Mouse (Mus musculus) neural tube, embryonic 11.5 days (tissue): ENCODE data around the gene Ddx39. TPM values are rescaled to one million over a fixed set of nuclear protein-coding genes. Genes with fewer than 3 reads are reported as not detected.
A peak's percentile ranks its signal among the peaks of the same experiment; 100 is the strongest.

Experiments
- ATAC-seq: fragments of 200-750 bp; cut with Nextera tagmentation; 2 replicates; pipeline ENCODE4 v1.8.0; 2017; ENCODE audit warnings: moderate number of reproducible peaks, mild to moderate bottlenecking, moderate TSS enrichment, moderate library complexity; ENCODE audit not compliant: insufficient read depth, low FRiP score, low TSS enrichment
- DNase-seq: peaks from one replicate; pipeline ENCODE4 v3.0.0-alpha.2; 2015; ENCODE audit warnings: low spot score
- H3K27ac ChIP-seq: fragments of 300-500 bp; sonication (generic); 2 replicates; pipeline ENCODE4 v1.5.1; 2014; ENCODE audit warnings: low read depth, mild to moderate bottlenecking, low read length
- H3K27me3 ChIP-seq: fragments of 300-500 bp; sonication (generic); 2 replicates; pipeline ENCODE4 v1.6.1; 2014; ENCODE audit warnings: mild to moderate bottlenecking, low read length, mixed read lengths; ENCODE audit not compliant: control insufficient read depth, insufficient read depth
- H3K36me3 ChIP-seq: fragments of 300-500 bp; sonication (generic); 2 replicates; pipeline ENCODE4 v1.6.1; 2014; ENCODE audit warnings: mild to moderate bottlenecking, low read length, moderate library complexity, mixed read lengths; ENCODE audit not compliant: control insufficient read depth, insufficient read depth
- H3K4me1 ChIP-seq: fragments of 300-500 bp; sonication (generic); 2 replicates; pipeline ENCODE4 v1.6.1; 2014; ENCODE audit warnings: low read length, mixed read lengths; ENCODE audit not compliant: control insufficient read depth, insufficient read depth
- H3K4me2 ChIP-seq: fragments of 300-500 bp; sonication (generic); 2 replicates; pipeline ENCODE4 v1.6.1; 2014; ENCODE audit warnings: low read depth, mild to moderate bottlenecking, moderate library complexity
- H3K4me3 ChIP-seq: fragments of 300-500 bp; sonication (generic); 2 replicates; pipeline ENCODE4 v1.5.1; 2014; ENCODE audit warnings: low read depth, low read length
- H3K9ac ChIP-seq: fragments of 300-500 bp; sonication (generic); 2 replicates; pipeline ENCODE4 v1.6.1; 2014; ENCODE audit warnings: mild to moderate bottlenecking, low read length
- H3K9me3 ChIP-seq: fragments of 300-500 bp; sonication (generic); 2 replicates; pipeline ENCODE4 v1.6.1; 2016; ENCODE audit warnings: low read length; ENCODE audit not compliant: control insufficient read depth
- WGBS: fragments of 180-500 bp; shearing (Covaris S2); extraction: QIAGEN DNeasy Blood & Tissue Kit; methylation state at CpG from one replicate; pipeline ENCODE4 v1.1.7; 2014; 5-methylcytosine and 5-hydroxymethylcytosine counted together
- polyA plus RNA-seq: library from polyadenylated mRNA; unstranded; fragments of >200 nt; fragmentation: Nextera tagmentation; extraction: Ambion mirVana; gene quantifications from 2 replicates; pipeline ENCODE4 v1.2.1, GENCODE M21; 2014

Ddx39 gene
- polyA plus RNA-seq: 214 and 223 TPM in 2 replicates

DNA sequence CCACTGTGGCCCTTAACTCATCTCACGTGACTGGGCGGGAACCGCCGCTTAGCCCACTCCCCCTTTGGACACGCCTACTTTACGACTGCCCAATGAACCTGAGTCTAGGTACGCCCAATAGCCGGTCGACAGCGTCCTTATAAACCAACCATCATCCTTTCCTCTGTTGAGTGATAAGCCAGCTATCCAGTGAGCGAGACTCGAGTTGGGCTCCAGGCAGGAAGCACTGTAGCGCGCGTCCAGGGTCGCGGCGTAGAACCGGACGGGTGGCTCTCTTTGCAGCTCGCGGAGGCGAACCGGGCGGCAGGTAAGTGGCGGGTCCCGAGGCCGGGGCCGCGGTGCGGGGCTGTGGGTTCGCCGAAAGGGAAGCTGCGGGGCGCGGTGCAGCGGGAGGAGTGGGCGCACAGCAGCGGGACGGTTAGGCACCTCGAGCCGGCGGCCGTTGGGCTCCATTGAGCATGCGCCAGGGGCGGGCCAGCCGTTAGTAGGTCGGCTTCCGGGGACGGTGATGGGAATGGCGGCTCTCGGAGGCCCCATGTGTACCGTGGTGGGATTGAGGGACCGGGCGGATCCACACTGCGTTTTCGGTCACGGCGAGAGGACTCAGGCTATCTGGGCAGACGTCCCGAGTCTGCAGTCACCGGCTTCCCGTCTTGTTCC is at the start of gene Ddx39:
Gene Ddx39 (plus strand): TSS at position 147 of the 660 bp plus-strand sequence.
- DNase-seq (peak; percentile 94), ATAC-seq (peak; percentile 99)
- under 1% methylated on average over 63 of the region's 63 CpGs for WGBS
- Histone ChIP-seq H3K4me3 (peak within 1 kb of the TSS; percentile 92), H3K4me2 (peak within 1 kb of the TSS; percentile 83), H3K9ac (peak within 1 kb of the TSS; percentile 86), H3K27ac (peak within 1 kb of the TSS; percentile 85), H3K9me3 (no peaks in the 10 kb centered on the region), H3K27me3 (no peaks in the 10 kb centered on the region), H3K36me3 (peaks cover under 1% of the 10 kb centered on the region; the same call in 1 of the 2 replicates), H3K4me1 (peaks cover 10% of the 10 kb centered on the region)

DNA sequence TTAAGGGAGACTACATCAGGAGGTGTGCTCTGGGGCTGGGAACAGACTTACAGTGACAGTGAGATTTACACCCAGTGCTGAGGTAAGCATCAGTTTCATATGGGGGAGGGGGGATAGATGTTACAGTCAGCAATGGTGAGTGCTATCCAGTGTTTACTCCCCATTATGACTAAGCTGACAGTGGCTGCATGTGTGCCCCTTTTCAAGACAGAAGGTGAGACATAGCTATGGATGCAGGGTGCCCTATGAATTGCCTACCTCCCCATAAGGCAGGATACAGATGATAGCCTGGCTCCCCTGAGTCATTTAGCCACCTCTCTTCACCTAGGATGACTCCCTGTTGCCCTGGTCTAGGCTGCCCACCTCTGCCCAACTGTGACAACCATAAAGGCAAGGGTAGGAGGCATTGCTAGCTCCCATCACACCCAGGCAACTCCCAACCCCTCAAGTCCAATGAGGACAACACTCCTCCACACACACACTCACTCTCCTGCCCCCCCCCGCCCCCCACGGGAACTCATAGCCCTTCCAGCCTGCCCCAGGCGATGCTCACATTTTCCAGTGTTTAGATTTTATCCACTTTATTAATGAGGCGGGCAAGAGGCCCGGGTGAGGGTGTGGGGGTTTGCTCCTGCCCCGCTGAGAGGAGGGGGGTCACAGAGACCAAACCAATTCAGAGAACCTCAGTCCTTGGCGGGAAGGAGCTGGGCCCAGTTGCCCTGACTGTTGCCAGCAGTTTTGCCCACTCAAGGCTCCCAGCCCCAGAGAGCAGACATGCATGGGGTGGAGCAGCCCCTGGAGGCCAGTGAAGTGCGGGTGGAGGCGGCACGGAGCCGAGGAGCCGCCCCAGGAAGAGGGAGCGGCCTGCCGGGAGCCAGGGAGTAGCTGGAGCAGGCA is 48.8 kb upstream of the Ddx39 start, which contains the start of gene Ptger1:
Gene Ptger1 (plus strand): TSS at position 710 of the 897 bp plus-strand sequence.
- Histone ChIP-seq H3K9ac (no peak within 1 kb of the TSS), H3K9me3 (no peaks in the 10 kb centered on the region), H3K4me1 (peaks cover 12% of the 10 kb centered on the region), H3K27me3 (peaks cover 7% of the 10 kb centered on the region; the same call in 1 of the 2 replicates), H3K36me3 (0 out of 2 replicates have a peak, but pooled peaks cover 4% of the 10 kb centered on the region), H3K4me2 (no peak within 1 kb of the TSS), H3K27ac (no peak within 1 kb of the TSS), H3K4me3 (no peak within 1 kb of the TSS)
- 46% methylated on average over 13 of the region's 14 CpGs for WGBS
- ATAC-seq (no peak), DNase-seq (no peak)

GRCm38 (mm10) chr8:83666866-83667234 is 48.1 kb upstream of the Ddx39 start:
- no peak for DNase-seq
- ATAC-seq: no peak
- H3K9ac ChIP-seq: no peak overlapping the region
- H3K4me1 ChIP-seq: peaks cover 10% of the 10 kb centered on the region
- no peak overlapping the region for H3K27ac ChIP-seq
- H3K9me3 ChIP-seq: no peaks in the 10 kb centered on the region
- peaks cover 4% of the 10 kb centered on the region; the same call in 1 of the 2 replicates for H3K36me3 ChIP-seq
- H3K27me3 ChIP-seq: peaks cover 7% of the 10 kb centered on the region; the same call in 1 of the 2 replicates
- 95% methylated on average over 3 of the region's 3 CpGs for WGBS
- no peak overlapping the region for H3K4me2 ChIP-seq
- H3K4me3 ChIP-seq: no peak overlapping the region

- Histone ChIP-seq H3K4me2 (peak overlapping the region; percentile 73; the same call in 1 of the 2 replicates), H3K36me3 (peaks cover 4% of the 10 kb centered on the region; the same call in 1 of the 2 replicates), H3K4me1 (peaks cover 10% of the 10 kb centered on the region), H3K4me3 (no peak overlapping the region), H3K27ac (no peak overlapping the region), H3K27me3 (peaks cover 7% of the 10 kb centered on the region; the same call in 1 of the 2 replicates), H3K9ac (no peak overlapping the region), H3K9me3 (no peaks in the 10 kb centered on the region)
- WGBS: 84% methylated on average over 10 of the region's 10 CpGs
- ATAC-seq: 0 out of 2 replicates have a peak, but pooled peaks have one; percentile 0
- DNase-seq: no peak
These were observed 47.5 kb upstream of the Ddx39 start for GRCm38 (mm10) chr8:83667526-83667925.

DNA sequence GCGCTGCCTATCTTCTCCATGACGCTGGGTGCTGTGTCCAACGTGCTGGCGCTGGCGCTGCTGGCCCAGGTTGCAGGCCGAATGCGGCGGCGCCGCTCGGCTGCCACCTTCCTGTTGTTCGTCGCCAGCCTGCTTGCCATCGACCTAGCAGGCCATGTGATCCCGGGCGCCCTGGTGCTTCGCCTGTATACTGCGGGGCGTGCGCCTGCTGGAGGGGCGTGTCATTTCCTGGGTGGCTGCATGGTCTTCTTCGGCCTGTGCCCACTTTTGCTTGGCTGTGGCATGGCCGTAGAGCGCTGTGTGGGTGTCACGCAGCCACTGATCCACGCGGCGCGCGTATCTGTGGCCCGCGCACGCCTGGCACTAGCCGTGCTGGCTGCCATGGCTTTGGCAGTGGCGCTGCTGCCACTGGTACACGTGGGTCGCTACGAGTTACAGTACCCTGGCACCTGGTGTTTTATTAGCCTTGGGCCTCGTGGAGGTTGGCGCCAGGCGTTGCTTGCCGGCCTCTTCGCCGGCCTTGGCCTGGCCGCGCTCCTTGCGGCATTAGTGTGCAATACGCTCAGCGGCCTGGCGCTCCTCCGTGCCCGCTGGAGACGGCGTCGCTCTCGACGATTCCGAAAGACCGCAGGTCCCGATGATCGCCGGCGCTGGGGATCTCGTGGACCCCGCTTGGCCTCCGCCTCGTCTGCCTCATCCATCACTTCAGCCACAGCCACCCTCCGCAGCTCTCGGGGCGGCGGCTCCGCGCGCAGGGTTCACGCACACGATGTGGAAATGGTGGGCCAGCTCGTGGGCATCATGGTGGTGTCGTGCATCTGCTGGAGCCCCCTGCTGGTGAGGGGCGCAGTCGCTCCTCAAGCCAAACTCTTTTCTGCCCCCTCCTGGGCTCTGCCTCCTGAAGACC is 46.7 kb upstream of the Ddx39 start:
- ATAC-seq (peak; percentile 42), DNase-seq (peak; percentile 87)
- H3K27ac ChIP-seq: no peak overlapping the region
- H3K9ac ChIP-seq: peak overlapping the region; percentile 62
- H3K36me3 ChIP-seq: peaks cover 4% of the 10 kb centered on the region
- H3K4me2 ChIP-seq: peak overlapping the region; percentile 73
- H3K27me3 ChIP-seq: peaks cover 7% of the 10 kb centered on the region; the same call in 1 of the 2 replicates
- 21% methylated on average over 80 of the region's 80 CpGs for WGBS
- H3K4me1 ChIP-seq: peaks cover 10% of the 10 kb centered on the region
- peak overlapping the region; percentile 32 for H3K4me3 ChIP-seq
- no peaks in the 10 kb centered on the region for H3K9me3 ChIP-seq

GRCm38 (mm10) chr8:83669013-83669412 is 46.0 kb upstream of the Ddx39 start:
- H3K4me3 ChIP-seq: no peak overlapping the region
- peaks cover 7% of the 10 kb centered on the region; the same call in 1 of the 2 replicates for H3K27me3 ChIP-seq
- no peak overlapping the region for H3K27ac ChIP-seq
- ATAC-seq (peak; percentile 3; the same call in 1 of the 2 replicates), DNase-seq (no peak)
- WGBS: 79% methylated on average over 16 of the region's 16 CpGs
- H3K9ac ChIP-seq: no peak overlapping the region
- H3K36me3 ChIP-seq: peaks cover 2% of the 10 kb centered on the region
- no peaks in the 10 kb centered on the region for H3K9me3 ChIP-seq
- H3K4me1 ChIP-seq: peaks cover 10% of the 10 kb centered on the region
- H3K4me2 ChIP-seq: no peak overlapping the region

- no peak for DNase-seq
These were observed 42.0 kb upstream of the Ddx39 start for GRCm38 (mm10) chr8:83672936-83673335.

DNA sequence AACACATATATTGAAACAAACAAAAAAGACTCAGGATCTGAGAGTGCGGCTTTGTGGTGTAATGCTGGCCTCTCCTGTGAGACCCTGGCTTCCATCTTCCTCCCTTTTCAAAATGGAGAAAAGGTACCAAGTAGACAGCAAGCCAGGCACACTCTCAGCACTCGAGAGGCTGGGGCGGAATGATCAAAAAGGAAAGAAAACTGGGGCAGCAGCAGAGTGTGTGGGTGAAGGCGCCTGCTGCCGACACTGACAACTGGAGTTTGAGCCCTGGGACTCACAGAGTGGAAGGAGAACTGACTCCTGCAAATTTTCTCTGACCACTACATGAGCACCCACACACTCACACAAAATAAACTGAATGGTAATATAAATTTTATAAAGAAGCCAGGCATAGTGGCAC is 40.5 kb upstream of the Ddx39 start:
- H3K9me3 ChIP-seq: no peaks in the 10 kb centered on the region
- ATAC-seq: no peak
- H3K4me3 ChIP-seq: no peak overlapping the region
- WGBS: 93% methylated on average over 5 of the region's 5 CpGs
- H3K9ac ChIP-seq: no peak overlapping the region
- no peak overlapping the region for H3K4me2 ChIP-seq
- H3K27ac ChIP-seq: no peak overlapping the region
- H3K27me3 ChIP-seq: no peaks in the 10 kb centered on the region
- H3K4me1 ChIP-seq: no peaks in the 10 kb centered on the region
- no peak for DNase-seq
- H3K36me3 ChIP-seq: peaks cover 8% of the 10 kb centered on the region

More at GRCm38 (mm10) chr8:83672936-83673335, 42.0 kb upstream of the Ddx39 start:
- ATAC-seq: no peak
- no peak overlapping the region for H3K9ac ChIP-seq
- no peak overlapping the region for H3K4me2 ChIP-seq
- H3K27ac ChIP-seq: no peak overlapping the region
- H3K9me3 ChIP-seq: no peaks in the 10 kb centered on the region
- H3K4me3 ChIP-seq: no peak overlapping the region
- WGBS: 65% methylated on average over 5 of the region's 5 CpGs
- peaks cover 2% of the 10 kb centered on the region; the same call in 1 of the 2 replicates for H3K4me1 ChIP-seq
- peaks cover 5% of the 10 kb centered on the region for H3K36me3 ChIP-seq
- peaks cover 2% of the 10 kb centered on the region; the same call in 1 of the 2 replicates for H3K27me3 ChIP-seq
